Mouse (Mus musculus) inflammation-experienced regulatory T-cells (primary cell): ENCODE results near the gene Plekhj1. TPM values are rescaled to one million over a fixed set of nuclear protein-coding genes. Genes with fewer than 3 reads are reported as not detected.

ENCODE experiments used
- polyA plus RNA-seq, 2 experiments: library from polyadenylated mRNA; unstranded; fragments of 100-300 nt; shearing (Covaris generic); gene quantifications; one replicate each; pipeline ENCODE4 v1.2.1; 2017

The Plekhj1 gene
- 100 to 1,000 TPM; 257 to 326 TPM for polyA plus RNA-seq

DNA sequence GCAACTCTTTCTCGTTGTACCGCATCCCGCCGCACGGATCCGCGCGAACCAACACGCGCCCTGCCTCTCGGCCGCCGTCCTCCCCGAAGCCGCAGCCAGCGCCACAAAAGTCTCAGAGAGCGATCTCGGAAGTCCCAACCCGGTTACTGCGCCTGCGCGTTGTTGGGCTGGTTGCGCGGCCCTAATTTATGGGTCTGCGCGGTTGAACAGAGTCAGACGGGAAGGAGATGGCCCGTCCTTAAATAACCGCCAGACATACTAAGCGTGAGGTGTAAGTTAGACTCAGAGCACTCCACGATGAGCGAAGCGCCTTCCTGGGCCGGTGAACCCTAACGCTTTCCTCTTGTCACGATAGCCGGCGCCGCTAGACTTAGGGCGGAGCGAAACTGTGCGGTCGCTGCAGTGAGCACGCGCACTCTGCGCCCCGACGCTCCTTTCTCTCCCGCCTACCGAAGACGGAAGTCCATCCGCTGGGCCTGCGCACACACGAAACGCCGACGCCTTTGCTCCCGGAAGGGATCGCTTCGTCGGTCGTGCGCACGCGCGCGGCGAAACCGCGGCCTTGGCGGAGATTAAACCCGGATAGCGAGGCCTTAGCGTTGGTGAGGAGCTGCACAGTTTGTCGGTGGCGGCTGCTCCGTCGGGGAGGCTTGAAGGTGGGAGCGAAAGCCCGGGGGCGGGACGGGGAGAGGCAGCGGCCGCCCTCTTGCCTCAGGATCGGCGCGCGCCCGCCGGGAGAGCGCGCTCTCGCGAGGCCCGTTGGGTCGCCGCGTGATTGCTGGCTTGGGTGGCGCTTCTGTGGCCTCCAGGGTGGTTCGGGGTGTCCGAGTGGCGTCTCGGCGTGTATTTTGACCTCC is at the start of gene Plekhj1, which contains the start of gene Sf3a2:
Gene Plekhj1 (minus strand): TSS at position 477 of the 857 bp plus-strand sequence.
Gene Sf3a2 (plus strand): TSS at position 49 of the 857 bp plus-strand sequence.

DNA sequence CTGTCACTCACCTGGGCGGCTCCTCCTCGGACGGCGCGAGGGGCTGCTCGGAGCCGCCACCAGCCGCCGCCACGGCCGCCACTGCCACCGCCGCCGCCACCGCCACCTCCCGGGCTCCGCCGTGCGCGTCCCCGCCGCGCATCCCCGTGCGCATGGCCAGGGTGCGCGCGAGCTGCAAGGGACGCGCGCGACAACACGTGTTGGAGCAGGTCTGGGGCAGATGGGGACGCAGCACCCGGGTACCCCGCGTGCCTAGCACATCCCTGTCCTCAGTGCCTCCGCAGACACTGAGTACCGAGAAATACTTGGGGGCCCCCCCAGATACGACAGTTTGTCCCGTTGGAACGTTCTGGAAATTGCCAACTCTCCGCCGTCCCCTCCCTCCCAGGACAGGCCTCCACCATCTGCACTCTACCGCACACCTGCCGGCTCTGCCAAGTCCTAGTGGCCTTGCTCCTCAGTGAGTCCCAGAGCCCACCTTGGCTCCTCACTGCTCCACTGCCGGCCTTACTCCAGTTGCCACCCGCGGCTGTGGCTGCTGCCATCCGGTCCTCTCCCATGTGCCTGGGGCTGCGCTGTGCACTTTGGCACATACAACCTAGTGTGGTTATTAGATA is 45.6 kb upstream of the Plekhj1 start, which contains the start of gene Lingo3:
Gene Lingo3 (minus strand): TSS at position 109 of the 617 bp plus-strand sequence.

DNA sequence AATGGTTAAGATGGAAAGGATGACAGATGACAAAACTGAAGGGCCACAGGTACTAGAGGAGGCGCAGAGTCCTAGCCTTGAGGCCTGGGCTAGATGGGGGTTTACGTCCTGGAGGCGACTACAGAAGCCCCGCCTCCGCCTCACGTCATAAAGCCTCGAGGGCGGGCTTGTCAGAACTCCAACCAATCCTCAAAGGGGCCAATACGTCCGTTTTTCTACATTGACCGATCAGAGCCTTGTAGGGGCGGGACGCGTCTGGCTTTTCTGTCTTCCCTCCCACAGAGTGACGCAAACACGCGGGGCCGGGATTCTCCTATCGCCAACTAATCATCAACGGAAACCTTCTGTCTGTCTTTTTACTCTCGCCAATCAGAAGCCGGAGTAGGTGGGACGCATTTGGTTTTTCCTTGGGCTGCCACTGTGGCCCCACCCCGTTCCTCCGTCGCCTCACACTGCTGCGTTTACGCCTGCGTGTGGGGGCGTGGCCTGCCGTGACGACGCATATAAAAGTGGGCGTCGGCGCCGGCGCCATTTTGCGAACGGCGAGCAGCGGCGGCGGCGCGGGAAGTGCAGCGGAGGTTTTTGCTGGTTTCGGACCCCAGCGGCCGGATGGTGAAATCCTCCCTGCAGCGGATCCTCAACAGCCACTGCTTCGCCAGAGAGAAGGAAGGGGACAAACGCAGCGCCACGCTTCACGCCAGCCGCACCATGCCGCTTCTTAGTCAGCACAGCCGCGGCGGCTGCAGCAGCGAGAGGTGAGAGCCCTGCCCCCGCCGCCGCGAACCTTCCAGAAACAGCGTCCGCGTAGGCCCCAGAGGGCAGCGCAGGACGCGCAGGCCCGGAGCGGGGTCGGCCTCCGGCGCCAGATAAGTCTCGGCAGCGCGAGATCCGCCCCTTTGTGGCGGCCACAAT is 28.0 kb upstream of the Plekhj1 start, which contains the start of gene Oaz1:
Gene Oaz1 (plus strand): TSS at position 506 of the 912 bp plus-strand sequence.

DNA sequence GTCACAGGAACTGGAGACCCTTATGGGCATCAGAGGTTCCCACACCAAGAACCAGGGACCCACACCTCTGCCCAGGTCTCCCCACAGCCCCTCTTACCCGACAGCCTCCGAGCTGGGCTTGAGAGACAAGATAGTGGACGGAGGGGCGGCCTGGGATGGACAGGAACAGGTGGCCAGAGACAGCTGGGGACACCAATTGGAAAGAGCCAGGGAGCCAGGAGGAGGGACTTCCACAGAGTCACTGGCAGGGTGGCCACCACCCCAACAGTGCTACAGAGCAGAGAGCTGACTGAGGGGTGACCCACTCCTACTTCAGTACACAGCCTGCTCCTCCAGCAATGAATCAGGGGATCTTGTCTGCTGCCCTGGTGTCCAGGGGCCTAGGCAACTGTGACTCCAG is 14.9 kb upstream of the Plekhj1 start, which contains the start of gene Jsrp1:
Gene Jsrp1 (minus strand): TSS at position 133 of the 400 bp plus-strand sequence.

DNA sequence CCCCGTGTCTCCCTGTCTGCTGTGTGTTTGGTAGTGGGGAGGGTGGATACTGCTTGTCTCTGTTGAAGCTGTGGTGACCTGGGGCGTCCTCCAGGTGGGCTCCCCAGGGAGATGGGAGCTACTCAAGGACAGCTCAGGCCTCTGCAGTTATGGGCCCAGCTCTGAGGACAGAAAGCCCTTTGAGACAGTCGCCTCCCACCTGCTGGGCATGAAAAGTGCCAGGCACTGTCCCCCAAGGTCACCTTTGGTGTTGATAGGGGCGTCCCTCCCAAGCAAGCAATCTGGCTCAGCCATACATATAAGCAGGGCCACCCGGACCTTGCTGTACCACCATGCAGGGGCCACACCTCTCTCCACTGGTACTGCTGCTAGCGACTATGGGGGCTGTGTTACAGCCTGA is 6.5 kb upstream of the Plekhj1 start, which contains the start of gene Amh:
Gene Amh (plus strand): TSS at position 328 of the 400 bp plus-strand sequence.

DNA sequence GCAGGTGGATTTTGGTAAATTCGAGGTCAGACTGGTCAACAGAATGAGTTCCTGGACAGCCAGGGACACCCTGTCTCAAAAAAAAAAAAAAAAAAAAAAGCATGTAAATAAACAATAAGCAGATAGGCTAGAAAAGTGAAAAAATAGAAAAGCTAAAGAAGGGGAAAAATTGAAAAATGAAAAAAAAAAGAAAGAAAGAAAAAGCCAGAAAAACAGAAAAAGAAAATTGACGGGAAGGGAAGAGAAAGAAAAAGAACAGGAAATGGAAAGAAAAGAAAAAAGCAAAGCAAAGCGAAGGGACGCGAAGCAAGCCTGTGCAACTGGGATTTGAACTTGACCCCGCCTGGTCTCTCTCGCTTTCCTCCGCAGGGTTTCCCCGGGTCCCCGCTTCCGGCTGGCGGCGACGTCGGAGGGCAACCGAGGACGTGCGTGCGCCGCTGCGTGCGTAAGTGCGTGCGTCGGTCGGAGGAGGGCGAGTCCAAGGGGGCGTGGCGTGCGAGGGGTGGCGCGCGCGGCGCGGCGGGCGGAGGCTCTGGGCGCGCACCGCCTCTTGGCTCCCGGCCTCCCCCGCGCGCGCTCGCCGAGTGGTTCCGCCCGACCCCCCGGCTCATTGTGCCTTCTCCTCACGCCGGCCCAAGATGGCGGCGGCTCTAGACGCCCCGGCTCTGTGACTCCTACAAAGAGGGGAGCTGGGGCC is 43.7 kb downstream of the Plekhj1 start, which contains the start of gene Dot1l:
Gene Dot1l (plus strand): TSS at position 613 of the 697 bp plus-strand sequence.

Other genes with a start within 250 kb of the Plekhj1 start
- gene Rexo1, start 237.1 kb downstream of the Plekhj1 start, polyA plus RNA-seq = 10 to 100 TPM; 49.1 to 59.0 TPM
- 10 to 100 TPM in 1 of 2 experiments, 1 to 10 TPM in 1; 9.0 to 14.4 TPM for gene Klf16, start 221.3 kb downstream of the Plekhj1 start, polyA plus RNA-seq
- 100 to 1,000 TPM; 142 to 155 TPM for gene Abhd17a, start 208.3 kb downstream of the Plekhj1 start, polyA plus RNA-seq
- gene Scamp4, start 195.8 kb downstream of the Plekhj1 start, polyA plus RNA-seq = 100 to 1,000 TPM; 108 to 122 TPM
- gene Adat3, start 195.7 kb downstream of the Plekhj1 start, polyA plus RNA-seq = 1 to 10 TPM; 5.9 to 9.2 TPM
- 10 to 100 TPM in 1 of 2 experiments, 1 to 10 TPM in 1; 7.1 to 12.4 TPM for gene Gm49322, start 192.6 kb downstream of the Plekhj1 start, polyA plus RNA-seq
- 100 to 1,000 TPM; 291 to 363 TPM for gene Csnk1g2, start 175.8 kb downstream of the Plekhj1 start, polyA plus RNA-seq
- gene Btbd2, start 141.6 kb downstream of the Plekhj1 start, polyA plus RNA-seq = 10 to 100 TPM; 31.9 to 36.5 TPM
- gene Mknk2, start 120.5 kb downstream of the Plekhj1 start, polyA plus RNA-seq = 100 to 1,000 TPM; 166 to 167 TPM
- gene Mob3a, start 96.6 kb downstream of the Plekhj1 start, polyA plus RNA-seq = 100 to 1,000 TPM; 283 to 285 TPM
- gene Izumo4, start 96.4 kb downstream of the Plekhj1 start, polyA plus RNA-seq = 100 to 1,000 TPM; 131 to 176 TPM
- 10 to 100 TPM; 72.7 to 75.1 TPM for gene Ap3d1, start 56.4 kb downstream of the Plekhj1 start, polyA plus RNA-seq
- 10 to 100 TPM; 14.5 to 16.0 TPM for gene Dot1l, start 43.4 kb downstream of the Plekhj1 start, polyA plus RNA-seq
- gene Sf3a2, start 428 bp downstream of the Plekhj1 start, polyA plus RNA-seq = 10 to 100 TPM; 70.1 to 83.3 TPM
- under 1 TPM in 1 of 2 experiments, not detected in 1; 0.33 TPM for gene Amh, start 6.6 kb upstream of the Plekhj1 start, polyA plus RNA-seq
- 1 to 10 TPM in 1 of 2 experiments, not detected in 1; 1.4 TPM for gene Jsrp1, start 14.9 kb upstream of the Plekhj1 start, polyA plus RNA-seq
- 1,000 to 10,000 TPM; 1,795 to 1,959 TPM for gene Oaz1, start 28.0 kb upstream of the Plekhj1 start, polyA plus RNA-seq
- under 1 TPM; 0.14 to 0.66 TPM for gene Lingo3, start 45.4 kb upstream of the Plekhj1 start, polyA plus RNA-seq
- gene Lsm7, start 56.6 kb upstream of the Plekhj1 start, polyA plus RNA-seq = 100 to 1,000 TPM; 146 to 150 TPM
- gene Sppl2b, start 56.6 kb upstream of the Plekhj1 start, polyA plus RNA-seq = 10 to 100 TPM; 30.1 to 44.5 TPM
- under 1 TPM; 0.07 to 0.61 TPM for gene Tmprss9, start 73.2 kb upstream of the Plekhj1 start, polyA plus RNA-seq
- gene Timm13, start 102.3 kb upstream of the Plekhj1 start, polyA plus RNA-seq = 100 to 1,000 TPM; 183 to 221 TPM
- gene Lmnb2, start 119.6 kb upstream of the Plekhj1 start, polyA plus RNA-seq = 10 to 100 TPM; 17.1 to 18.9 TPM
- 10 to 100 TPM; 36.4 to 91.4 TPM for gene Gadd45b, start 131.4 kb upstream of the Plekhj1 start, polyA plus RNA-seq
- under 1 TPM in 1 of 2 experiments, not detected in 1; 0.66 TPM for gene Gng7, start 216.3 kb upstream of the Plekhj1 start, polyA plus RNA-seq
- gene Diras1, start 227.0 kb upstream of the Plekhj1 start, polyA plus RNA-seq = 1 to 10 TPM in 1 of 2 experiments, under 1 TPM in 1; 0.36 to 2.3 TPM
- gene Slc39a3, start 238.8 kb upstream of the Plekhj1 start, polyA plus RNA-seq = 10 to 100 TPM; 13.2 to 17.6 TPM